Mouse (Mus musculus) granulocyte monocyte progenitor cell, adult 5-6 weeks (primary cell): ENCODE measurements at regions not wholly inside any gene's neighbourhood (a gene's known extent, or its start where the extent isn't known, plus 50 kb on each side); places are given as distances from the start of the nearest gene placed in this dataset.

ENCODE experiments used
- ATAC-seq: replicated peaks from 2 replicates; pipeline ENCODE4 v1.8.0; 2016; ENCODE audit warnings: mild to moderate bottlenecking, moderate TSS enrichment, inconsistent platforms; ENCODE audit not compliant: poor library complexity, severe bottlenecking

GRCm38 (mm10) chr13:110871776-110872135, 383.1 kb upstream of the Actbl2 start:
- no peak for ATAC-seq

DNA sequence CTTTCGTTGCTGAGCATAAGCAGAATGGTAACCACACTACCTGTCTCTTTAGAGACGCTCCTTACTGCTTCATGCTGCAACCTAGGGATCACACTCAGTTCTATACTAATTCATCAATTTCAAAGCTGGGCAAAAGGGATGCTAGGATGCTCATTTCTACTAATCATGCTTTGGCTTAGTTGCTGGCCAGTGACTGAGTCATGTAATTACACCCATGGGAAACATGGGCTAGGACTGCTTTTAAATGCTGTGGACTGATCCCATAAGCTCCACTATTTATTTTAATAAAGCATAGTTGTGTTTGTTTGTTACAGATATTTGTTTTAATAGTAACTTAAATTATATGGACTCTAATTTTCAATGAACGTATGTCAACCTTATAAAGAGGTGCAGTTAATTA, 373.2 kb upstream of the Actbl2 start:
- no peak for ATAC-seq

- no peak for ATAC-seq
Observed at GRCm38 (mm10) chr13:110882173-110882572, 372.6 kb upstream of the Actbl2 start.

GRCm38 (mm10) chr13:110882661-110883172, 372.1 kb upstream of the Actbl2 start:
- no peak for ATAC-seq

- no peak for ATAC-seq
Observed at GRCm38 (mm10) chr13:110893909-110894308, 360.9 kb upstream of the Actbl2 start.

- ATAC-seq, result no peak
Observed at GRCm38 (mm10) chr13:110895349-110895748, 359.5 kb upstream of the Actbl2 start.

- ATAC-seq, result peak; percentile 87
Observed at GRCm38 (mm10) chr13:110895900-110896299, 358.9 kb upstream of the Actbl2 start.

- ATAC-seq, result no peak
Observed at GRCm38 (mm10) chr13:110897621-110898020, 357.2 kb upstream of the Actbl2 start.

GRCm38 (mm10) chr13:110902994-110903644, 351.7 kb upstream of the Actbl2 start:
- ATAC-seq, result peak; percentile 96

DNA sequence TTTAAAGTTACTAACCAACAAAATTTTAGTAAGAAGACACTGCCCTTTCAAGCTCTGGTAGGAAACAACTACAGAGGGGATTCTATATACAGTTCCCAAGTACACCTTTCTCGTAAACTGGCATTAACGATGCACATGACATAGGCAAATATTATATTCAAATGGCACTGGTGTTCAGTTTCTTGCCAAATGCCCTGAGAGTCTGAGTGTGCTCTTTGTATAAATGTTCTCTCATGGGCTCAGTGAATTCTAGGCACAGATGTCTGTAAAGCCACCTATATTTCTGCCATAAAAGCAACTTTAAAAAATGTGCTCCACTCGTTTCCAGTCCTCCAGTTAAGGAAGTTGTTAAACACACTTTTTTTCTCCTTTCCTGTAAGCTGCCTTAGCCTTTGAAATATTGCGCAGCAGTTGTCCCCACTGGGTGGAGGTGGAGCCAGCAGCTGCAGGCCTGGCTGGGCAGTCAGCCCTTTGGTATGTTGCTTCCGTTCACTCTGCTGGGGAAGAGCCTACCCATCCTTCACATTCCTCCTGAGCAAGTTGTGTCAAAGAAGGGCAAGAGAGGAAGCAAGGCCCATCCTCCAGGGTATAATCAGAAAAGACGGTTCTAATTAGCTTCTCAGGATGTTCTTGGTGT, 347.4 kb upstream of the Actbl2 start:
- ATAC-seq, result peak; percentile 81

DNA sequence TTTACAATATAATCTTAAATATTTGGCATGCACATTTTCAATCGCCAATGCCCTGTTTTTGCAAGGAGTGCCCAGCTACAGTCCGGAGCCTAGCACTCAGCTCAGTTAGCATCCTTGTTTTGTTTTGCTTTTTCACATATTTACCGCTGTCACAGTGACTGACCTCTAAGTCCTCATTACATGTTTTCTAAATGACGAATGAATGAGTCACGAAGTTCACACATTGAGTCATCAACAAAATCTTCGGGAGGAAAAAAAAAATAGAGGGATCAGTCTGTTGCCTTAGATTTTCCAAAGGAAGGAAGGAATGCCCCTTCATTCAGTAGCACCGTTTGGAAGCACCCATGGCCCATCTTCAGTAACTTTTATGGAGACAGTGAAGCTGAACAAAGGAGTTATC, 342.9 kb upstream of the Actbl2 start:
- ATAC-seq, result no peak

- no peak for ATAC-seq
Observed at GRCm38 (mm10) chr13:110913177-110913576, 341.6 kb upstream of the Actbl2 start.

GRCm38 (mm10) chr13:110913687-110914086, 341.1 kb upstream of the Actbl2 start:
- no peak for ATAC-seq

DNA sequence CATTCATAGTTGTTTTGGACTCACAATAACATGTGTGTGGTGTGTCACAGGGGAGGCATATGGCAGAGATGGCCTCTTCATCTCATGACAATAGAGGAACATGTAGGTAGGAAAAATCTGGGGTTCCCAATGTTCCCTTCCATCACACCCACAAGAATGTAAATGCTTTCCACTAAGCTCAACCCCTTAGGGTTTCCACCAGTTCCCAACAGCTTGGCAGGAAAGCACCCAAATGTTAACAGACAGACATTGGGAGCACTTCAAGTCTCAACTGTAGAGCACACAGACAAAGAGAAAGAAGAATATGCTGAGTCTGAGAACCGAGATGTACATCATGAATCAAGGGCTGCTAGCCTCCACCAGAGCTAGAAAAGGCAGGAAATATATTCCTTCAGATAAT, 339.7 kb upstream of the Actbl2 start:
- ATAC-seq, result no peak

DNA sequence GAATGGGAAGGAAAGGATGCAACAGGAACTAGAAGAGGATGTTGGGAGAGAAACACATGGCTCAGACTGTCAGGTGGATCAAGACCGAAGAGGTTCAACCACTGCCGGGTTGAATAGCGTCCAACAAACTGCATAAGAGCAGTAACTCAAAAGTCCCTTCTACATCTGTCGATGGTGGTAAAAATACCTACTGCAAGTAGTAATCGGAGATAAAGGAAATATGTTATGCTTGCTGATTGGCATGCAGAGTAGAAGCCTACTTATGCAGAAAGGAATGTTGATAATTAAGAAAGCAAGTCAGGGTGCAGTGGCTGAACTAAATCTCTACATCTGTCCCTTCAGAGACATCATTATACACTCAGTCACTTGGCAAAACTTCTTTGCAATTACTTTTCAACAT, 330.9 kb upstream of the Actbl2 start:
- ATAC-seq, result no peak

GRCm38 (mm10) chr13:110924897-110925296, 329.9 kb upstream of the Actbl2 start:
- ATAC-seq, result no peak

DNA sequence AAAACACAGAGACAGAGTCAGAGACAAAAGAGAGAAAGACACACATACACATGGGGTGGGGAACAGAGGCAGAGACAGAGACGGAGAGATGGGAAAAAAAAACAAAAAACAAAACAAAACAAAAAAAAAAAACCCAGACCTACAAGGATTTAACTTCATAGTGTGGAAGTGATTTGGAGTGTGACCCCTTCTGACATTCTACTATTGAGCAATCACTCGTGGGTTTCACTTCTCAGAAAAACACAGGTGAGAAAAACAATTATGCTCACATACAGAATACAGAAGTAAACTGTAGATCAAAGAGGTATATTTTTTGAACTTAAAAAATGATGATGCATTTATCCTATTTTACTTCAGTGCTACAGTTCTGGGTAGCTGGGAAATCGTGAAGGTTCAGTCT, 326.7 kb upstream of the Actbl2 start:
- no peak for ATAC-seq

DNA sequence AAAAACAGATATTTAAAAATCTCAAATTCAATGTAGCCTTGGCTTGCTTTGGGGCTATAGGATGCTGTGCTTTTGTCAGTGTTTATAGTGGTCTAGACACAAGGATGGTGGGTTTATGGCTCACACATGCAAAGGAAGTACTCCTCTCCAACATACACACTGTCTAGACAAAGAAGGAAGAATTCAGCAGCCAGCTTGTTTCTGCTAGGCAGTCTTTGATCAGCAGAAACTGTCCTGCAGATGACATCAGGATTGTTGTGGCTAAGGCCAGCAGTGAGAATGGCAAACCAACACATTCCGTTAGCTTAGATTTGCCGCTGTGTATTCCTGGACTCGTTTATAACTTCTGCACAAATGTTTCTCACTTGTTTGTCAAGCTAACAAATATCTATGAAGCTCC, 325.9 kb upstream of the Actbl2 start:
- ATAC-seq, result no peak

DNA sequence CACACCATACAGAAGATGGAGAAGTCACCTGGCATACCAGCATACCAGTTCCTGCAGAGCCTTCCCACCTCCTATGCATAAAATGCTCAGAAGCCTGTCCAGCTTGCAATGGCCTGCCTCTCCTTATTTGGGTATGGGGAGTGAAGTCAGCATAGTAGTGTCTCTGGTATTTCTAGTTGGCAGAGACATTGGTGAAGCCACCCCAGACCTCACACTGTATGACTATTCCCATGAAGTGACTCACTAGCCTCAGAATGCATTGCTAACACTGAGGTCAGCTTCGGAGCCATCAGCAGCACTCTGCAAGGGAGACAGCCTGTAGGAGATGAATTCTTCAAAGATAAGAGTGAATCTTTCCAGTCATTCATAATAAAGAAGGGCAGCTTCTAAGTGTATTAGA, 325.2 kb upstream of the Actbl2 start:
- ATAC-seq, result no peak

DNA sequence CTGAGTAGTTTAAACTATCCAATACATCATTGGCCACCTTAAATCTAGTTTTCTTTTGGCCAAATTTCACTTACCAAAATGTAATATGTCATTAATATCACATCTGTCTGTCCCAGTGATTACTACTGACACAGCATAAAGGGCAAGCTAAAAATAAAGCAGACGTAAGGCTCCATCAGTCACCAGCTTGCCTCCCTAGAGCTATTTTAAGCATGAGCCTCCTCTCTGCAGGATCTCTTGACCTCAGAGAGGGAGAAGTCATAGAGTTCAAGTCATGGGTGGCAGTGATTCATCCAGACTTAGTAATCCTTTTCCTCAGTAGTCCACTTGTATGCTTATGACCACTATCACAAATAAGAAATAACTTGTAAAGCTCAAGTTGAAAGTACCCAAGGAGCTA, 313.2 kb upstream of the Actbl2 start:
- no peak for ATAC-seq

DNA sequence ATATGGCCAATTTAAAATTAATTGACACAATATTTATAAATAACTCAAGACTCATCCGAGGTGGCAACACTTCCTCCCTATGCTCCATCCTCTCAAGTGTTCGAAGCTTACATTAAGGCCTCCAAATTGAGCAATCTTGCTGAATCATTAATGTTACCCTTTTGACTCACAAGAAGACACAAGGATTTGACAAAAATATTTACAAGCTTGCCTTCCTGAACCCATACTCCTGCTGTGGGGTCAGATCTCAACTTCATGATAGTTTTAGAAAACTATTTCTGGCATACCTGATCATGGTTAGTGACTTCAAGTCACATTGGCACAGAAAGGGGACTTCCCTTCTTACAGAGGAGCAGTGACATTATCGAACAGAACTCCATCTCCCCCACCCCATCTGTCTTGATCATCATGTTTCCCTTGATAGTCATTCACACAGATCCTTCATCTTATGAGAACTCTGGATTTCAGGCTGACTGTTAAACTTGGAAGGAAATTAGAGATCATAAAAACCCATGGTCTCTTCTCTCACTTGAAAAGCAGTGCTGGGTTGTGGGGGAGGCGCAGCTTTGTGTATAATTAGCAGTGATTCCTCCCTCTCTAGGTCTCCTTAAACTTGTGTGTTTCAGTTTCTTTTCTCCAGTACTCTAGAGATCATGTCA, 311.7 kb upstream of the Actbl2 start:
- ATAC-seq, result 0 out of 2 replicates have a peak, but pooled peaks have one; percentile 20

DNA sequence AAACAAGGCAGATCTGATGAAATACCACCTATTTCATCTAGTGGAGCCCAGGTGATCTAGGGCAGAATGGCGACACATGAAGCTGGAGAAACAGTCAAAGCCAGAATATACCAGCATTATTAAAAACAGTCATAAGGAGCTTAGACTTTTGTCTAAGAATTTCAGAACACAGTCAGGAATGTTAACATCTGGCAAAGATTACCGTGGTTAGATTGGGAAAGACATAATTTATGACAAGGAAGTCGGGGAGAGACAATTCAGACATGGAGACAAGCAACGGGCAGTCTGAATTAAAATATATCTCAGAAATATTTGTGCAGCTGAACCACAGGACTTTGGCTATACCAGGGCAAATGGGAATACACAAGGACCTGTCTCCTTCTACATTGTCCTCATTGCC, 310.8 kb upstream of the Actbl2 start:
- no peak for ATAC-seq
